Mouse (Mus musculus): Measurements from ENCODE around the gene Ilkap. TPM values are rescaled to one million over a fixed set of nuclear protein-coding genes. Genes with fewer than 3 reads are reported as not detected.

Gene Ilkap
- polyA plus RNA-seq, 2 experiments = 46.0 to 62.1 TPM

DNA sequence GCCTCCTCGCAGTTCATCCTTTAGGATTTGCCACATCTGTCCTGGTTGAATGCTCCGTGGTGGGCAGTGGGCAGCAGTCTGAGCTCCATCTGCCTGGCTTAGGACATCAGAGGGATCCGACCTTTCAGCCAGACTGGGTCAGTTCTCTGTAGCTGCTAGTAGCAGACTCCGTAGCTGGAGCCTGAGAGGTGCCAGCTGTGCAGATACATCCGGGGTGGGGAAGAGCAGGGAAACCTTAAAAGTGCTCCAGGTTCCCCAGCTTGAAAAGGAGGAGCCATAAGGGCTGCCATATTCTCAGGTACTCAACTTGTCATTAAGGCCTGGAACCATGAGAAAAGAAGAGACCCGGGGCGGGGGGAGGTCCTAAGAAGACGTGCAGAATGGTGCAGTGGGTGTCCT lies 32.8 kb downstream of the Ilkap start:
- Histone ChIP-seq H3K4me2 (ENCODE audit: low read depth) (peak overlapping the region; percentile 97), H3K4me1 (replicated peaks; ENCODE audit: control insufficient read depth in 2 of 2, insufficient read depth in 2 of 2, low read length in 1 of 2) (peaks cover 6 to 13% of the 10 kb centered on the region in 2 experiments), H3K4me3 (ENCODE audit: insufficient read depth in 1 of 2, low read depth in 2 of 2, low read length in 2 of 2) (peak overlapping the region; percentile 83 to 89), H3K9ac (replicated peaks) (peak overlapping the region; percentile 91), H3K9me3 (ENCODE audit: control insufficient read depth, low read length) (no peaks in the 10 kb centered on the region), H3K27me3 (ENCODE audit: control insufficient read depth, insufficient read depth, low read length) (no peaks in the 10 kb centered on the region), H3K27ac (no peak overlapping the region), H3K36me3 (replicated peaks; ENCODE audit: control insufficient read depth, insufficient read depth, low read depth) (peaks cover 4% of the 10 kb centered on the region)
- peak; percentile 1; the same call in 1 of the 2 replicates for ATAC-seq (ENCODE audit: insufficient read depth)
- no peak for DNase-seq (ENCODE audit: low read depth in 3 of 3, low spot score in 3 of 3)
- 44% methylated on average over 8 of the region's 8 CpGs for WGBS (ENCODE audit: insufficient replicate concordance)
- TF ChIP-seq CTCF (IDR thresholded peaks at IDR 0.05; ENCODE audit: low read depth) = no peak
- TF ChIP-seq EP300 (IDR thresholded peaks at IDR 0.05; ENCODE audit: low read depth) = no peak

DNA sequence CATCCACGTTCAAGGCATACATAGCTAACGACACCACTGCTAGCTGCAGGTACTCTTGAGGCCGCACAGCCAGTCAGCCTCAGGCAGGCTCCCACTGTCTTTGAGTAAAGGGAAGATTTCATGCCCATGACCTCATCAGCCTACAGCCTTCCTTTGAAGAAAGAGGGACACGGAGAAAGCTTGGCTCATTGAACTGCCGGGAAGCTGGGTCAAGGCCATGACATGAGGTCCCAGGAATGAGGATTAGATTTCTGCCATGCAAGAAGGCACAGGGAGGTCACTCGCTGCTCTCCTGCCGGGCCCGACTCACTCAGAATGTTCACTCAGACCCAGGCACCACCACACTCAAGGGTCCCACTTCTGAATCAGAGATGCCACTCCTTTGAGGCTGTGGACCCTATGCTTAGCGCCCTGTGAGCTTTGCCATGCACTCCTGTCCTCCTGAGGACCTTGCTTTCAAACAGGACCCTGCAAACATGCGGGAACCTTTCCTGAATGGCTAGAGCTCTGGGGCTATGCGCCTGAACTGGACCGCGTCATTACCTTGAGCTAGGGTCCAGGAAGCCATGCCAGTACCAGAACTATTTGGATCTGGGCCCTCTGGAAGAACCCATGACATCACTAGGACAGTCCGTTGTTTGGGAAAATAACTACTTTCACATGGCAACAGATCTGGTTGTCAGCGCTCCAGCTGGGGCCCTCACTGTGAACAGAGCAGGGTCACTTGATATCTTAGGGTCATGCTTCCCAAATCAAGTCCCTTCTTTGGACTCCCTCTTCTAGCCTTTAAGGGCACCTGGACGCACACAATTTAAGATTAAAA lies 33.6 kb downstream of the Ilkap start:
- H3K4me3 ChIP-seq (ENCODE audit: insufficient read depth in 1 of 2, low read depth in 2 of 2, low read length in 2 of 2) = no peak overlapping the region
- no peak overlapping the region for H3K4me2 ChIP-seq (ENCODE audit: low read depth)
- no peak overlapping the region for H3K27ac ChIP-seq
- peaks cover 6 to 13% of the 10 kb centered on the region in 2 experiments for H3K4me1 ChIP-seq (replicated peaks; ENCODE audit: control insufficient read depth in 2 of 2, insufficient read depth in 2 of 2, low read length in 1 of 2)
- TF ChIP-seq CTCF (IDR thresholded peaks at IDR 0.05; ENCODE audit: low read depth) (no peak), EP300 (IDR thresholded peaks at IDR 0.05; ENCODE audit: low read depth) (no peak)
- no peaks in the 10 kb centered on the region; the same call in 1 of the 2 replicates for H3K36me3 ChIP-seq (replicated peaks; ENCODE audit: control insufficient read depth, insufficient read depth, low read depth)
- ATAC-seq (ENCODE audit: insufficient read depth) (no peak), DNase-seq (ENCODE audit: low read depth in 3 of 3, low spot score in 3 of 3) (no peak)
- H3K27me3 ChIP-seq (ENCODE audit: control insufficient read depth, insufficient read depth, low read length) = no peaks in the 10 kb centered on the region
- H3K9me3 ChIP-seq (ENCODE audit: control insufficient read depth, low read length) = no peaks in the 10 kb centered on the region
- H3K9ac ChIP-seq (replicated peaks) = no peak overlapping the region
- WGBS (ENCODE audit: insufficient replicate concordance) = 81% methylated on average over 16 of the region's 16 CpGs

DNA sequence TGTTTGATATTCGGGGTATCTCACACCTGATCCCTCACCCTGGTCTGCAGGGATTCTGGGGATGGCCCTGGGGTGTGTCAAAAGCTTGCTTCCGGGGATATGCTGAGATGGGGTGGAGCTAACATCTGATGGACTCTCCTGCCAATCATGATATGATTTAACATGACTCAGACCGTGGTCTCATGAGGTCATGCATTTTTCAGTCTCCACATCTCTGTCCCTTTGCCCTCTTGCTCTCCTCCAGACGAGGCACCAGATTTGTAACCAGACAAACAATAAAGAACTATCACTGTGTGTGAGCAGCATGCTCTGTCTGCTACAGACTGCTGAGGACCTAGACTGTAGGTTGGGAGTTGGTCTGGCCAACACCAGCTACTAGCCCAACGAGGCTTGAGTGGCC lies 36.5 kb downstream of the Ilkap start:
- Histone ChIP-seq H3K9me3 (ENCODE audit: control insufficient read depth, low read length) (no peaks in the 10 kb centered on the region), H3K4me1 (replicated peaks; ENCODE audit: control insufficient read depth in 2 of 2, insufficient read depth in 2 of 2, low read length in 1 of 2) (peaks cover 2 to 9% of the 10 kb centered on the region in 2 experiments), H3K4me2 (ENCODE audit: low read depth) (no peak overlapping the region), H3K36me3 (replicated peaks; ENCODE audit: control insufficient read depth, insufficient read depth, low read depth) (no peaks in the 10 kb centered on the region), H3K9ac (replicated peaks) (no peak overlapping the region), H3K27ac (no peak overlapping the region), H3K27me3 (ENCODE audit: control insufficient read depth, insufficient read depth, low read length) (no peaks in the 10 kb centered on the region), H3K4me3 (ENCODE audit: insufficient read depth in 1 of 2, low read depth in 2 of 2, low read length in 2 of 2) (no peak overlapping the region)
- DNase-seq (ENCODE audit: low read depth in 3 of 3, low spot score in 3 of 3) (no peak), ATAC-seq (ENCODE audit: insufficient read depth) (no peak)
- TF ChIP-seq CTCF (IDR thresholded peaks at IDR 0.05; ENCODE audit: low read depth) (no peak), EP300 (IDR thresholded peaks at IDR 0.05; ENCODE audit: low read depth) (no peak)
- 55% methylated on average over 5 of the region's 5 CpGs for WGBS (ENCODE audit: insufficient replicate concordance)

DNA sequence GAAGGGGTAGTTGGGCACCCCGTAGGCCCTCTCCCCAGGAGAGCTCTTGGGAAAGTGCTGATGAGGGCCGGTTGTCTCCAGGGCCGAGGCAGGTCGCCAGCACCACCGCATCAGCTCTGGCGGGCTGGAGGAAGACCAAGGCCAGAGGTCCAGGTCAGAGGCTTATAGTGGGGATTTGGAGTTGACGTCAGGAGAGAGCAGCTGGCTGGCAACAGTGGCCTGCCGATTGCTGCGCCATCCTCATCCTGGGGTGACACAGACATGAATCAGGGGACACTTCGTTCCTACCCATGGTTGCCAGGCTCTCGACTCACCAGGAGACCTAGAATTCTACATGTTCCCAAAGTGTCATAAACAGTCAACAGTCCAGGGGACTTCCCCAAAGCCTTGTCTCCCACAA lies 42.5 kb downstream of the Ilkap start:
- Histone ChIP-seq H3K4me2 (ENCODE audit: low read depth) (no peak overlapping the region), H3K9me3 (ENCODE audit: control insufficient read depth, low read length) (no peaks in the 10 kb centered on the region), H3K27me3 (ENCODE audit: control insufficient read depth, insufficient read depth, low read length) (no peaks in the 10 kb centered on the region), H3K4me3 (ENCODE audit: insufficient read depth in 1 of 2, low read depth in 2 of 2, low read length in 2 of 2) (no peak overlapping the region), H3K4me1 (replicated peaks; ENCODE audit: control insufficient read depth in 2 of 2, insufficient read depth in 2 of 2, low read length in 1 of 2) (no peaks in the 10 kb centered on the region), H3K9ac (replicated peaks) (no peak overlapping the region), H3K27ac (no peak overlapping the region), H3K36me3 (replicated peaks; ENCODE audit: control insufficient read depth, insufficient read depth, low read depth) (no peaks in the 10 kb centered on the region)
- no peak for TF ChIP-seq EP300 (IDR thresholded peaks at IDR 0.05; ENCODE audit: low read depth)
- no peak for TF ChIP-seq CTCF (IDR thresholded peaks at IDR 0.05; ENCODE audit: low read depth)
- 61% methylated on average over 11 of the region's 11 CpGs for WGBS (ENCODE audit: insufficient replicate concordance)
- ATAC-seq (ENCODE audit: insufficient read depth) = no peak
- DNase-seq (ENCODE audit: low read depth in 3 of 3, low spot score in 3 of 3) = no peak

DNA sequence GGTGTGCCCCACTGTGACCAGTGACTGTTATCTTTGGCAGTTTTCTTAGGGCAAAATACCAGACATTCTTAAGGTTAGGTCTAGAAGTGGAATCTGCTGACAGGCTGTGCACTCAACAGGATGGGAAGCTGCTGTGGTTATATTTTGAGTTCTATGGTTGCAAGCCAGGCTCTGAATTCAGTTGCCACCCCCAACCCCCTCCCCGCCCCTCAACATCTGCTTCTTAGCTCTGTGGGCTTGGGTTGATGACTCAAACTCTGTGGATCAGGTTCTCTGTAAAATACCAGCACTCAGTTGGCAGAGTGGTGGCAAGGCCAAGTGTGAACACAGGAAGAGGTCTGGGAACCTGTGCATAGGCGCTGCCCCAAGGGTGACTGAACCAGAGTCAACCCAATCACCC lies 46.3 kb downstream of the Ilkap start:
- H3K27ac ChIP-seq = no peak overlapping the region
- 62% methylated on average over 2 of the region's 2 CpGs for WGBS (ENCODE audit: insufficient replicate concordance)
- no peaks in the 10 kb centered on the region for H3K4me1 ChIP-seq (replicated peaks; ENCODE audit: control insufficient read depth in 2 of 2, insufficient read depth in 2 of 2, low read length in 1 of 2)
- H3K4me2 ChIP-seq (ENCODE audit: low read depth) = no peak overlapping the region
- H3K9ac ChIP-seq (replicated peaks) = no peak overlapping the region
- H3K9me3 ChIP-seq (ENCODE audit: control insufficient read depth, low read length) = no peaks in the 10 kb centered on the region
- no peaks in the 10 kb centered on the region for H3K27me3 ChIP-seq (ENCODE audit: control insufficient read depth, insufficient read depth, low read length)
- DNase-seq (ENCODE audit: low read depth in 3 of 3, low spot score in 3 of 3) = no peak
- TF ChIP-seq CTCF (IDR thresholded peaks at IDR 0.05; ENCODE audit: low read depth) (no peak), EP300 (IDR thresholded peaks at IDR 0.05; ENCODE audit: low read depth) (no peak)
- no peak overlapping the region for H3K4me3 ChIP-seq (ENCODE audit: insufficient read depth in 1 of 2, low read depth in 2 of 2, low read length in 2 of 2)
- no peaks in the 10 kb centered on the region for H3K36me3 ChIP-seq (replicated peaks; ENCODE audit: control insufficient read depth, insufficient read depth, low read depth)
- ATAC-seq (ENCODE audit: insufficient read depth) = no peak

Measured in liver, embryonic 14.5 days (tissue).